Mouse (Mus musculus): Measurements from ENCODE around the gene Nog. TPM values are rescaled to one million over a fixed set of nuclear protein-coding genes. Genes with fewer than 3 reads are reported as not detected.

Gene Nog
- 0.52 and 1.1 TPM in 2 replicates for polyA plus RNA-seq (2015; fragmentation: Nextera tagmentation; extraction: Ambion mirVana)

DNA sequence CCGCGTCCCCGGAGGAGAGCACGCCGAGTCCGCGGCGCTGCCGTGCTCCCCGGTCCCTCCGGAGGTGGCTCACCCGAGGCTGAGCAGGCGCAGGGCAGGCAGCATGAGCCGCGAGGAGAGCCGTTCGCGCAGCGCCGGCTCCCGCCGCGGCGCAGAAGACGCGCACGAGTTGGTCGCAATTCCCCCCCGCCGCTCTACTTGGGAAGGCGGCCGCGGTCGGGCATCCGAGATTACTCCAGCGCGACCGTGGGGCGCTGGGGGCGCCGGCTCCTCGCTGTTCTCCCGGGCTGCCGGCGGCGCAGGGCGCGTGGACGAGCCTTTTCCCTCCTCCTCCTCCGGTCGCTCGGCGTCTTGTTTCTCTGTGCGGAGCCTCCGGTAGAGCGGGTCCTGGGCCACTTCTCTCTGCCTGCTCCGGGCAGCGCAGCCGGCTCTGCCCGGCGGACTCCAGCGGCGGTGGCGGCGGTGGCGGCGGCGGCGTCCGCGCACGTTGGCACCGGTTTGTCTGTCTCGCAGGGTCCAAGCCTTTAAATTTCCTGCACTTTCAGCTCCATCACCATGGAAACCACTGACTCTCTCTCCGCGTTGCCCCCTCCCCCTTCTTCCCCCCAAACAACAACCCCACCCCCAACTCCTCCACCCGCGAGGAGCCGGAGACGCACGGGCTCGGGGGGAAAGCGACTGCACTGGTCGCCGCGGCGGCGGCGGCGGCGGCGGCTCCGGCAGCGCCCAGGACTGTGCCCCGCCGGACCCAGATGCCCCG is at the start of gene Nog:
TSS of gene Nog (minus strand) at position 277 of the 760 bp plus-strand sequence.
- Histone ChIP-seq H3K36me3 (ENCODE audit: control insufficient read depth, insufficient read depth, low read length) (no peaks in the 10 kb centered on the region), H3K4me1 (ENCODE audit: control insufficient read depth, insufficient read depth, low read length) (peaks cover 13% of the 10 kb centered on the region), H3K27me3 (ENCODE audit: control insufficient read depth, insufficient read depth, low read length) (peaks cover 22% of the 10 kb centered on the region), H3K27ac (ENCODE audit: low read length) (peak within 1 kb of the TSS; percentile 58), H3K4me2 (ENCODE audit: low read depth, low read length) (peak within 1 kb of the TSS; percentile 87), H3K9me3 (replicated peaks; ENCODE audit: control insufficient read depth, low read length) (peaks cover 7% of the 10 kb centered on the region), H3K4me3 (replicated peaks; ENCODE audit: low read length) (peak within 1 kb of the TSS; percentile 59), H3K9ac (ENCODE audit: low read length) (peak within 1 kb of the TSS; percentile 72)
- ATAC-seq (ENCODE audit: insufficient read depth, low FRiP score) = peak; percentile 28
- WGBS = under 1% methylated on average over 84 of the region's 97 CpGs

DNA sequence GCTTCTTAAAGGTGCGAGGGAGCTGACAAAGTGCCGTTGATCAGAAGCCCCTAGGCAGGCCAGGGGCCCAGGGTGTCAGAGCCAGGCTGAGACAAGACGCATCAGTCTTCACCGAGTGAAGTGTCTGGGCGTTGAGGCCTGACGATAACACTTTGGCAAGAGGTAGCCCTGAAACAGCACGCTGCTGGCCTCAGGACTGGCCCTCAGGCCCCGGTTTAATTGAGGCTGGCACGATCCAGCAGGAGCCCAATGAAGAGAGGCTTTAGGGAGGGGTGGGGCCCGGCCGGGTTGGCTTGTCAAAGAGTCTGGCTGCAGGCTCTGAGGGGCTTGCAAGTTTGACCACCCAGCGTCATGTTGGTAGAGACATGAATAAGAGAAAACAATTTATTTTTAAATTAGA is 38.1 kb upstream of the Nog start:
- Histone ChIP-seq H3K27ac (ENCODE audit: low read length) (no peak overlapping the region), H3K36me3 (ENCODE audit: control insufficient read depth, insufficient read depth, low read length) (no peaks in the 10 kb centered on the region), H3K4me1 (ENCODE audit: control insufficient read depth, insufficient read depth, low read length) (no peaks in the 10 kb centered on the region), H3K27me3 (ENCODE audit: control insufficient read depth, insufficient read depth, low read length) (no peaks in the 10 kb centered on the region), H3K4me2 (ENCODE audit: low read depth, low read length) (no peak overlapping the region), H3K4me3 (replicated peaks; ENCODE audit: low read length) (no peak overlapping the region), H3K9me3 (replicated peaks; ENCODE audit: control insufficient read depth, low read length) (no peaks in the 10 kb centered on the region), H3K9ac (ENCODE audit: low read length) (no peak overlapping the region)
- 0 out of 2 replicates have a peak, but pooled peaks have one; percentile 5 for ATAC-seq (ENCODE audit: insufficient read depth, low FRiP score)
- 56% methylated on average over 12 of the region's 12 CpGs for WGBS

DNA sequence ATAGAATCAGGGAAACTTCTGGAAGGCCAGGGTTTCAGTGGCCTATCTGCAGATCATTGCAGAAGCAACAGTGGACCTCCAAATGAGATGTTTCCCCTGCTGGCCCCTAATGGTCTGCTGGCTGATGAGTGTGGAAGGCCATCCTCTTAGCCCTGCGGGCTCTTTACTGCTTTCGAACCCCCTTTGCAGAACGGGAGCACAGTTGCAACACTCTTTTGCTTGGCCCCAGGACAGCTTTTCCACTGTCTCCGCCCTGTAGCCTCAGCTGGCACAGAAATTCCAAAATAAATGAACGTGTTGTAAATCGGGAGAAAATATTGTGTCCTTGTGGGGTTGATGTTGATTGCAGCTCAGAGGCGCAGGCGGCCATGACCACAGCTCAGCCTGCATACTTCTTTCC is 37.7 kb upstream of the Nog start:
- no peaks in the 10 kb centered on the region for H3K9me3 ChIP-seq (replicated peaks; ENCODE audit: control insufficient read depth, low read length)
- no peak overlapping the region for H3K4me2 ChIP-seq (ENCODE audit: low read depth, low read length)
- ATAC-seq (ENCODE audit: insufficient read depth, low FRiP score) = peak; percentile 13; the same call in 1 of the 2 replicates
- H3K4me3 ChIP-seq (replicated peaks; ENCODE audit: low read length) = no peak overlapping the region
- WGBS = 72% methylated on average over 8 of the region's 8 CpGs
- H3K27ac ChIP-seq (ENCODE audit: low read length) = no peak overlapping the region
- no peaks in the 10 kb centered on the region for H3K27me3 ChIP-seq (ENCODE audit: control insufficient read depth, insufficient read depth, low read length)
- H3K9ac ChIP-seq (ENCODE audit: low read length) = no peak overlapping the region
- H3K36me3 ChIP-seq (ENCODE audit: control insufficient read depth, insufficient read depth, low read length) = no peaks in the 10 kb centered on the region
- no peaks in the 10 kb centered on the region for H3K4me1 ChIP-seq (ENCODE audit: control insufficient read depth, insufficient read depth, low read length)

DNA sequence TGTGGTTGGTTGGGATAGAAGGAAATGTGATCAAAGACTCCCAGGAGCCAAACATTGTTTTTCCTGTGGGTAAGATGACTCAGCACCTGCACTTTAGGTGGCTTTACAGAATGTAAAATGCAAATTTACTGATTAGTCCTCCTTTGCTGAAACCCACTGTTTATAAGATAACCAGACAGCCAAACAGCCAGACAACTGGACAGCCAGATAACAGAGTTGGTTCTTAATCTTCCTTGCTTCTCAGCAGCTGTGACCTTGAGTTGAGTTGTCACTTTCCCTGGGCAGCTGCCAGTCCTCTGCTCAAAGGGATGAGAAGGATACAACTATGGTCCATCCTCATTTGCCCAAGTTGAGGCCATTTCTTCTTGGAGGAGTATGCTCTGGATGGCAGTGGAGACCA is 35.8 kb upstream of the Nog start:
- H3K9me3 ChIP-seq (replicated peaks; ENCODE audit: control insufficient read depth, low read length) = no peaks in the 10 kb centered on the region
- no peaks in the 10 kb centered on the region for H3K36me3 ChIP-seq (ENCODE audit: control insufficient read depth, insufficient read depth, low read length)
- H3K9ac ChIP-seq (ENCODE audit: low read length) = no peak overlapping the region
- no peak for ATAC-seq (ENCODE audit: insufficient read depth, low FRiP score)
- no peak overlapping the region for H3K27ac ChIP-seq (ENCODE audit: low read length)
- no peak overlapping the region for H3K4me2 ChIP-seq (ENCODE audit: low read depth, low read length)
- H3K27me3 ChIP-seq (ENCODE audit: control insufficient read depth, insufficient read depth, low read length) = no peaks in the 10 kb centered on the region
- H3K4me1 ChIP-seq (ENCODE audit: control insufficient read depth, insufficient read depth, low read length) = no peaks in the 10 kb centered on the region
- H3K4me3 ChIP-seq (replicated peaks; ENCODE audit: low read length) = no peak overlapping the region

DNA sequence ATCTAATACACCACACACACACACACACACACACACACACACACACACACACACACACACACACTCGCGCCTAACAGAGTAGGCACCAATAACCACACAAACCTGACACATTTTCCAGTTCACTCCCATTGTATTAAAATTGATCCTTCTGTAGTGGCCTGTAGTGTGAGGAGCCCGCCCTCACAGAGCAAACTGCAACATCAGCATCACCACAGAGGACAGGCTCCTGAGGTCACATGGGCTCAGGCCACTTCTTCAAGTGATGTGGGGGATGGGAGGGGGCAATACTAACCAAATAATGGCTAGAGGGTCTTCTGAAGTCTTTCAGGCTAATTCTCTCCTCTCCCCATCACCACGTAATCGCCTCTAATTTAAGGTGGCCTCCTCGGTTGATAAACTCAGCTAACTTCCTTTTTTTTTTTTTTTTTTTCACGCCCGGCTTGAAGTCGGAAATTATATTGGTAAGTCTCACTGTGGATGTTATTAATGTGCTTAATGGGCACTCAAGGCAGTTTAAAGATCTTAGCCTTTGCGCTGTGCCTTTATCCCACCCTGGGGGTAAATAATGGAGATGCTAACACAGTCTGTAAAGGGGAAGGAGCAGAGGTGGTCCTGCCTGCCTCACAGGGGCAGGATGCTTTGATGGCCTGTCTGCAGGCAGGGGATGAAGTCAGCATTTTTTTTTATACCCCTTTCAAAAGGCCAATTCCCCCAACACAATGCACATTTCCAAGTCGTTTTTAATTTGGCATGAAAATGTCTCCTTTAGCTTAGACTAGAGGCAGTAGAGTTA is 25.2 kb upstream of the Nog start:
- Histone ChIP-seq H3K27ac (ENCODE audit: low read length) (no peak overlapping the region), H3K9me3 (replicated peaks; ENCODE audit: control insufficient read depth, low read length) (no peaks in the 10 kb centered on the region), H3K4me2 (ENCODE audit: low read depth, low read length) (no peak overlapping the region), H3K9ac (ENCODE audit: low read length) (no peak overlapping the region), H3K4me1 (ENCODE audit: control insufficient read depth, insufficient read depth, low read length) (no peaks in the 10 kb centered on the region), H3K27me3 (ENCODE audit: control insufficient read depth, insufficient read depth, low read length) (no peaks in the 10 kb centered on the region), H3K4me3 (replicated peaks; ENCODE audit: low read length) (no peak overlapping the region), H3K36me3 (ENCODE audit: control insufficient read depth, insufficient read depth, low read length) (no peaks in the 10 kb centered on the region)
- no peak for ATAC-seq (ENCODE audit: insufficient read depth, low FRiP score)
- WGBS = 53% methylated on average over 11 of the region's 11 CpGs

DNA sequence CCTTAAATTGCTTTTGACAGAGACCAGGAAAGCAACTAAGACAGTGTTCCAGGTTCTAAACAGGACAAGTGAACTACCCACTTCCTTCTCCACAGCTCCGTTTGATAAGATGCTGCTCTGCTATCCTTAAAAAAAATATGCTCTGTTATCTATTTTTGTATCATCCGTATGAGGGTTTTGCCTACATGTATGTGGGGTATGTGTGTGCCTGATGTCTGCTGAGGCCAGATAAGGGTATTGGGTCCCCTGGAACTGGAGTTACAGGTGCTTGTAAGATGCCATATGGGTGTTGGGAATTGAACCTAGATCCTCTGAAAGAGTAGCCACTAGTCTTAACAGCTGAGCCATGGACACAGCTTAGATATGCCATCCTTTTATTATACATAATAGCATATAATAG is 19.6 kb upstream of the Nog start:
- 85% methylated on average over 2 of the region's 2 CpGs for WGBS
- no peak for ATAC-seq (ENCODE audit: insufficient read depth, low FRiP score)
- Histone ChIP-seq H3K4me3 (replicated peaks; ENCODE audit: low read length) (no peak overlapping the region), H3K9ac (ENCODE audit: low read length) (no peak overlapping the region), H3K9me3 (replicated peaks; ENCODE audit: control insufficient read depth, low read length) (no peaks in the 10 kb centered on the region), H3K27ac (ENCODE audit: low read length) (no peak overlapping the region), H3K4me2 (ENCODE audit: low read depth, low read length) (no peak overlapping the region), H3K36me3 (ENCODE audit: control insufficient read depth, insufficient read depth, low read length) (no peaks in the 10 kb centered on the region), H3K4me1 (ENCODE audit: control insufficient read depth, insufficient read depth, low read length) (no peaks in the 10 kb centered on the region), H3K27me3 (ENCODE audit: control insufficient read depth, insufficient read depth, low read length) (no peaks in the 10 kb centered on the region)

DNA sequence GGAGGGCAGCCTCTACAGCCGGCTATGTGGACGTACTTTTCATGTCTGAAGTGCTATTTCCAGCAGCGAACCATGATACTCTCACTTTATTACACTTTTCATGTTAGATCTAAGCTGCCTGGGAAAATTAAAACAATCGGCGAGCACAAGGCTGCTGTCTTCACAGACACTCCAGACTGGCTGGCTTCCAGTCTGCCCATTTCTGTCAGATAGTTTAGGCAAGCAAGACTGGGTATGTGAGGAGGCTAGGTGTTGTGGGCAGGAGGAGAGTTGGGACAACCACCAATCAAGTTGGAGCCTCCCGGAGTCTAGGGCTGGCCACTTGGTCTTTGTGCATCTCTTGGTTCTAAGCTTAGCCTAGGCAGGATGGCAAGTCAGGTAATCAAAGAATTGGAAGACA is 17.5 kb upstream of the Nog start:
- no peak for ATAC-seq (ENCODE audit: insufficient read depth, low FRiP score)

DNA sequence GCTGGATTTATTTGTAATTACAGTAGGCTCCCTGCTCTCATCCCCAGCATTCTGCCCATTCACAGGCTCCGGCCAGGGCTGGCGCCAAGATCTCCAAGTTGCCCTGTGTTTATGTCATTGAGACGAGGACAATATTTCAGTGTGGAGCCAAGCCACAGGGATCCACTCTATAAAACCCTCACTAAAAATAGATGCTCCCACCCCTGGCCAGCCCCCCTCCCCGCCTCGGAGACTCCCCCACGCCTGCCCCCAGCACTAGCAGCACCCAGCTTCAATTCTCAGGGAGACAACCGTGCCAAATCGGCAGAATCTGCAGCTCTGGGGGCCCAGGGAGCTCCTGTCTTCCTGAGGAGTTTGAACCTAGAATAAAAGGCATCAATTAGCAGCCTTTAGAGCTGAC is 16.2 kb upstream of the Nog start:
- no peaks in the 10 kb centered on the region for H3K9me3 ChIP-seq (replicated peaks; ENCODE audit: control insufficient read depth, low read length)
- no peaks in the 10 kb centered on the region for H3K36me3 ChIP-seq (ENCODE audit: control insufficient read depth, insufficient read depth, low read length)
- H3K4me2 ChIP-seq (ENCODE audit: low read depth, low read length) = no peak overlapping the region
- no peak overlapping the region for H3K27ac ChIP-seq (ENCODE audit: low read length)
- ATAC-seq (ENCODE audit: insufficient read depth, low FRiP score) = peak; percentile 65
- H3K4me1 ChIP-seq (ENCODE audit: control insufficient read depth, insufficient read depth, low read length) = 0 out of 2 replicates have a peak, but pooled peaks cover 2% of the 10 kb centered on the region
- no peaks in the 10 kb centered on the region for H3K27me3 ChIP-seq (ENCODE audit: control insufficient read depth, insufficient read depth, low read length)
- 31% methylated on average over 8 of the region's 8 CpGs for WGBS
- peak overlapping the region; percentile 5; the same call in 1 of the 2 replicates for H3K9ac ChIP-seq (ENCODE audit: low read length)
- no peak overlapping the region for H3K4me3 ChIP-seq (replicated peaks; ENCODE audit: low read length)

More for the DNA sequence above, 17.5 kb upstream of the Nog start:
- Histone ChIP-seq H3K27ac (ENCODE audit: low read length) (no peak overlapping the region), H3K9ac (ENCODE audit: low read length) (no peak overlapping the region), H3K4me2 (ENCODE audit: low read depth, low read length) (no peak overlapping the region), H3K9me3 (replicated peaks; ENCODE audit: control insufficient read depth, low read length) (no peaks in the 10 kb centered on the region), H3K4me1 (ENCODE audit: control insufficient read depth, insufficient read depth, low read length) (no peaks in the 10 kb centered on the region), H3K4me3 (replicated peaks; ENCODE audit: low read length) (no peak overlapping the region), H3K27me3 (ENCODE audit: control insufficient read depth, insufficient read depth, low read length) (no peaks in the 10 kb centered on the region), H3K36me3 (ENCODE audit: control insufficient read depth, insufficient read depth, low read length) (no peaks in the 10 kb centered on the region)
- 47% methylated on average over 6 of the region's 6 CpGs for WGBS

DNA sequence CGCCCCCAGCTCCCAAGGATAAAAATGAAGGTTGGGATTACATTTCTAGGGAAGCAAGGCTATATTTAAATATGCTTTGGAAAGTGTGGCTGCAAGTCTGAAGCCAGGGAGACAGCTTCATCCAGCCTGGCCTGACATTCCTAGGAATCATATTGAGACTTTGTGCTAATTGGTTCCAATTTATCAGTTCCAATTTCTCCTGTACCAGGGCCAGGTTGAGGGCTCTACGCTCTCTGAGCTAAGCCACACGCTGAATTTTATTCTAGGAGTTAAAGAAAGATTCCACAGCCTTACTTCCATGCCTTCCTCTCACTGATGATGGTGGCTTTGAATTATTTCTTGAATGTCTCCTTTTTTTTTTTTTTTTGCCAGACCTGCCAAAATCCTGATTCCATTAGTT is 15.6 kb upstream of the Nog start:
- Histone ChIP-seq H3K36me3 (ENCODE audit: control insufficient read depth, insufficient read depth, low read length) (no peaks in the 10 kb centered on the region), H3K4me1 (ENCODE audit: control insufficient read depth, insufficient read depth, low read length) (0 out of 2 replicates have a peak, but pooled peaks cover 2% of the 10 kb centered on the region), H3K4me3 (replicated peaks; ENCODE audit: low read length) (no peak overlapping the region), H3K27ac (ENCODE audit: low read length) (no peak overlapping the region), H3K9ac (ENCODE audit: low read length) (no peak overlapping the region), H3K4me2 (ENCODE audit: low read depth, low read length) (no peak overlapping the region), H3K9me3 (replicated peaks; ENCODE audit: control insufficient read depth, low read length) (no peaks in the 10 kb centered on the region), H3K27me3 (ENCODE audit: control insufficient read depth, insufficient read depth, low read length) (no peaks in the 10 kb centered on the region)
- no peak for ATAC-seq (ENCODE audit: insufficient read depth, low FRiP score)
- 82% methylated on average over 3 of the region's 3 CpGs for WGBS
